Mouse (Mus musculus) testis, adult 2 months (tissue): Measurements from ENCODE around the gene Brap.
"Not testable (repeated sequence)": the region's sequence is repeated elsewhere in the genome, so short reads cannot be mapped to it uniquely, and the experiment has no call there.

Experiments
- CTCF ChIP-seq: fragments of 200-500 bp; IDR thresholded peaks from 2 replicates; pipeline ENCODE4 v1.5.1; 2012; ENCODE audit warnings: low read depth, mild to moderate bottlenecking, inconsistent platforms, low read length, moderate library complexity; ENCODE audit not compliant: control insufficient read depth, insufficient read depth, insufficient replicate concordance
- POLR2A ChIP-seq: fragments of 200-500 bp; IDR thresholded peaks from 2 replicates; pipeline ENCODE4 v1.6.1; 2012; ENCODE audit warnings: low read depth, mild to moderate bottlenecking, inconsistent platforms, low read length, moderate library complexity; ENCODE audit not compliant: control insufficient read depth

DNA sequence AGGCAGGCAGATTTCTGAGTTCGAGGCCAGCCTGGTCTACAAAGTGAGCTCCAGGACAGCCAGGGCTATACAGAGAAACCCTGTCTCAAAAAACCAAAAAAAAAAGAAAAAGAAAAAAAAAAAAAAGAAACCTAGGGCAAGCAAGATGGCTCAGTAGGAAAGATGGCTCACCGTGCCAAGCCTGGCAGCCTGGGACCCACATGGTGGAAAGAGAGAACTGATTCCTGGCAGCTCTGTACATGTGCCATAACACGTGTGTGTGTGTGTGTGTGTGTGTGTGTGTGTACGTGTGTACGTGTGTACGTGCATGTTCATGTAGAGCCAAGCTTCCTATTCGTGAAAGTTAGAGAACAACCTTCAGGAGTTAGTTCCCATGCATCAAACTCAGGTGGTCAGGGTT lies 31.1 kb downstream of the Brap start:
- TF ChIP-seq CTCF, POLR2A: not testable (repeated sequence)
